Mouse (Mus musculus): ENCODE data around the gene Gm3573. TPM values are rescaled to one million over a fixed set of nuclear protein-coding genes. Genes with fewer than 3 reads are reported as not detected.
"Not testable (repeated sequence)": the region's sequence is repeated elsewhere in the genome, so short reads cannot be mapped to it uniquely, and the experiment has no call there.

Gm3573 gene
- not detected for polyA plus RNA-seq (2021)

DNA sequence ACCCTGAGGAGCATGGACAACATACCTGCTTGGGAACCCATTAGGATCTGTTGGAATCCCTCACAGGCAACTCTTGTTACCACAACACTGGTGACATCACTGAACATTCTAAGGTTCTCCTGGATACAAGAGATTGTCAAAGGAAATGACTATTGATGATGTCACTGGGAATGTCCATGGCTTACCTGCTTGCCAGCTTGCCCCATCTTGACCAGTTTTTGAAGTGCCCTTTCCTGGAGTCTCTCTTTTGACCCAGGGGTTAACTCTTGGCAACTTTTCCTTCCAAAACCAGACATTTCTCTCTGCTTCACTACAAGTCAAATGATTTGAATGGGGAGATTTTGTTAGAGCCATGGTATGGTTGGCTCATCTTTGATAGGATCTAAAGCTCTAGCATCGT, at the start of gene Gm3573:
Gene Gm3573, minus strand, starts transcription at position 101 of the 400 bp plus-strand sequence.
- CTCF ChIA-PET; DNase-seq (ENCODE audit: low read depth, low spot score); H3K27me3 ChIP-seq; ATAC-seq; in situ Hi-C loops (cut with MboI; ENCODE audit: low pct_unique_long_range_greater_than_20kb); POLR2A ChIA-PET: not testable (repeated sequence)

DNA sequence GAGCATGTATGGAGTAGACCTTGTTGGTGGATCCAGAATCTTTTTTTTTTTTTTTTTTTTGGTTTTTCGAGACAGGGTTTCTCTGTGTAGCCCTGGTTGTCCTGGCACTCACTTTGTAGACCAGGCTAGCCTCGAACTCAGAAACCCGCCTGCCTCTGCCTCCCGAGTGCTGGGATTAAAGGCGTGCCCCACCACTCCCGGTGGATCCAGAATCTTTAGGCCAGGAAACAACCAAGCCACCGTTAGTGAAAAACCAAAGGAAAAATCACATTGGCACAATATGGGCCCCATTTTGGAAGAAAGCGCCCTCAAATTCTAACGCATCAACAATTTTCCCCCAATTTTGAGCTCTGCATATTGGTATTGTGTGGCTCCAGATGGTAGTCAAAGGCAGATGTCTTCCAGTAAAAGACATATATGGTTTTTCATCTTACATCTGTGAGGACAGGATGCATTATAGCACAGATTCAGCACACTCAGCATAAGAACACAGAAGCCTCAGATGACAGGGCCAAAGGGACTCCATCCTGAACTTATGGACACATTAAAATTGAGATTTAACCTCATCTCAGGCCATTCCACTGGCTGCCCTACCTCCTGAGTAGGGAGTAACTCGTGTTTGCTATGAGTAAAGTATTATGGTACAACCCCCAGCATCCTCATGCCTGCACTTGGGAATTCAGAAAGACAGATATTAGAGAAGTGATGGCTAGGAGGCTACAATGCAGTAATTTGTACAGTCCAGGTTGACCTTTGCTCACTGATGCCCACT, 26.4 kb upstream of the Gm3573 start:
- CTCF ChIA-PET; POLR2A ChIA-PET; ATAC-seq; in situ Hi-C loops (cut with MboI; ENCODE audit: low pct_unique_long_range_greater_than_20kb); H3K27me3 ChIP-seq; DNase-seq (ENCODE audit: low read depth, low spot score): not testable (repeated sequence)

DNA sequence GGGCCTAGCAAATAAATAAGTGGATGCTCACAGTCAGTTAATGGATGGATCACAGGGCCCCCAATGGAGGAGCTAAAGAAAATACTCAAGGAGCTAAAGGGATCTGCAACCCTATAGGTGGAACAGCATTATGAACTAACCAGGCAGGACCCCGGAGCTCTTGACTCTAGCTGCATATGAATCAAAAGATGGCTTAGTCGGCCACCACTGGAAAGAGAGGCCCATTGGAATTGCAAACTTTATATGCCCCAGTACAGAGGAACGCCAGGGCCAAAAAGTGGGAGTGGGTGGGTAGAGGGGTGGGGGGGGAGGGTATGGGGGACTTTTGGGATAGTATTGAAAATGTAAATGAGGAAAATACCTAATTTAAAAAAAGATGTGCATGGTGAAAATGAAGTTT, 6.7 kb downstream of the Gm3573 start:
- in situ Hi-C loops (cut with MboI; ENCODE audit: low pct_unique_long_range_greater_than_20kb); CTCF ChIA-PET; DNase-seq (ENCODE audit: low read depth, low spot score); POLR2A ChIA-PET; H3K27me3 ChIP-seq; ATAC-seq: not testable (repeated sequence)

DNA sequence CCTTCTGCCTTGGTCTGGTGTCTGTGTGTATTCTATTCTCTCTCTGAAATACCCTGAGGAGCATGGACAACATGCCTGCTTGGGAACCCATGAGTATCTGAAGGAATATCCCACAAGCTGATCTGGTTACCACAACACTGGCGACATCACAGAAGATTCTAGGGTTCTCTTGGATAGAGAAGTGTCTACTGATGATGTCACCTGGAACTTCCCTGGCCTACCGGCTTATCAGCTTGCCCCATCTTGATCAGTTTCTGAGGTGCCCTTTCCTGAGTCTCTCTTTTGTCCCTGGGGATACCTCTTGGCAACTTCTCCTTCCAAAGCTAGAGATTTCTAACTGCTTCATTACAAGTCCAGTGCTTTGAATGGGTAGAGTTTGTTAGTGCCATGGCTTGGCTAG, 28.1 kb downstream of the Gm3573 start, which contains the start of gene Gm17027:
Gene Gm17027, minus strand, starts transcription at position 101 of the 400 bp plus-strand sequence.
- ATAC-seq; POLR2A ChIA-PET; CTCF ChIA-PET; DNase-seq (ENCODE audit: low read depth, low spot score); H3K27me3 ChIP-seq; in situ Hi-C loops (cut with MboI; ENCODE audit: low pct_unique_long_range_greater_than_20kb): not testable (repeated sequence)

Other genes with a start within 250 kb of the Gm3573 start
- gene 1700024B05Rik, start 246.8 kb downstream of the Gm3573 start, polyA plus RNA-seq (2021): not detected
- gene Gm6401, start 222.9 kb downstream of the Gm3573 start, polyA plus RNA-seq (2021): not detected
- gene Gm3543, start 207.5 kb downstream of the Gm3573 start, polyA plus RNA-seq (2021): not detected
- gene Gm7951, start 73.4 kb downstream of the Gm3573 start, polyA plus RNA-seq (2021): not detected
- gene Gm17027, start 28.2 kb downstream of the Gm3573 start, polyA plus RNA-seq (2021): not detected
- gene Gm17026, start 69.3 kb upstream of the Gm3573 start, polyA plus RNA-seq (2021): not detected
- gene Gm9611, start 106.6 kb upstream of the Gm3573 start, polyA plus RNA-seq (2021): not detected
- not detected for gene Gm7995, start 119.4 kb upstream of the Gm3573 start, polyA plus RNA-seq (2021)
- not detected for gene Gm8005, start 248.9 kb upstream of the Gm3573 start, polyA plus RNA-seq (2021)